Mouse (Mus musculus) spleen, adult 2 months (tissue): ENCODE data around the gene Alx3. TPM values are rescaled to one million over a fixed set of nuclear protein-coding genes. Genes with fewer than 3 reads are reported as not detected.
"Not testable (repeated sequence)": the region's sequence is repeated elsewhere in the genome, so short reads cannot be mapped to it uniquely, and the experiment has no call there.

Source experiments
- DNase-seq, 2 experiments: peaks; one replicate each; pipeline versions ENCODE4 v3.0.0 to v3.0.0-alpha.2; 2012 to 2021; ENCODE audit warnings: low spot score in 2 of 2, low read depth in 1 of 2
- H3K27ac ChIP-seq: fragments of 200-500 bp; 2 replicates; pipeline ENCODE4 v1.5.1; 2012; ENCODE audit warnings: low read length, inconsistent platforms; ENCODE audit not compliant: insufficient read depth
- H3K27me3 ChIP-seq: fragments of 200-500 bp; 2 replicates; pipeline ENCODE4 v1.6.1; 2012; ENCODE audit warnings: mild to moderate bottlenecking, moderate library complexity, low read length, inconsistent platforms; ENCODE audit not compliant: control insufficient read depth, insufficient read depth
- H3K36me3 ChIP-seq: fragments of 200-500 bp; 2 replicates; pipeline ENCODE4 v1.6.1; 2012; ENCODE audit warnings: mild to moderate bottlenecking, low read length, inconsistent platforms; ENCODE audit not compliant: control insufficient read depth, insufficient read depth
- H3K4me1 ChIP-seq: fragments of 200-500 bp; 2 replicates; pipeline ENCODE4 v1.6.1; 2011; ENCODE audit warnings: inconsistent platforms; ENCODE audit not compliant: control insufficient read depth, insufficient read depth, insufficient read length
- H3K4me3 ChIP-seq: fragments of 200-500 bp; 2 replicates; pipeline ENCODE4 v1.5.1; 2011; ENCODE audit warnings: mild to moderate bottlenecking, inconsistent platforms; ENCODE audit not compliant: insufficient read depth, insufficient read length; ENCODE audit errors: extremely low read depth
- CTCF ChIP-seq: fragments of 200-500 bp; IDR thresholded peaks from 2 replicates; pipeline ENCODE4 v1.5.1; 2011; ENCODE audit warnings: mild to moderate bottlenecking, inconsistent platforms; ENCODE audit not compliant: insufficient read depth, insufficient read length, insufficient replicate concordance; ENCODE audit errors: extremely low read depth
- POLR2A ChIP-seq: fragments of 200-500 bp; IDR thresholded peaks from 2 replicates; pipeline ENCODE4 v1.6.1; 2011; ENCODE audit warnings: low read depth, low read length, inconsistent platforms
- WGBS: fragments of 180-500 bp; shearing (Covaris S2); methylation state at CpG from one replicate; pipeline ENCODE4 v1.1.7; 2018; 5-methylcytosine and 5-hydroxymethylcytosine counted together
- polyA plus RNA-seq: library from polyadenylated mRNA; depleted of rRNA; stranded (reverse); fragments of >200 nt; gene quantifications from 2 replicates; pipeline ENCODE4 v1.2.3, GENCODE M21; 2012; rRNA removed

Gene Alx3
- polyA plus RNA-seq, 1 experiment, result not detected

GRCm38 (mm10) chr3:107636236-107636635 lies 41.4 kb downstream of the Alx3 start:
- WGBS, result 71% methylated on average over 3 of the region's 3 CpGs
- DNase-seq, result no peak

GRCm38 (mm10) chr3:107637606-107638172 lies 42.9 kb downstream of the Alx3 start:
- Histone ChIP-seq H3K4me3 (no peak overlapping the region), H3K36me3 (no peaks in the 10 kb centered on the region), H3K27ac (no peak overlapping the region), H3K4me1 (no peaks in the 10 kb centered on the region), H3K27me3 (no peaks in the 10 kb centered on the region; the same call in 1 of the 2 replicates)
- WGBS, result 65% methylated on average over 5 of the region's 5 CpGs
- TF ChIP-seq CTCF (no peak), POLR2A (no peak)
- DNase-seq, result no peak

More at GRCm38 (mm10) chr3:107636236-107636635, 41.4 kb downstream of the Alx3 start:
- Histone ChIP-seq H3K36me3 (no peaks in the 10 kb centered on the region), H3K27me3 (no peaks in the 10 kb centered on the region; the same call in 1 of the 2 replicates), H3K4me3 (no peak overlapping the region), H3K27ac (no peak overlapping the region), H3K4me1 (no peaks in the 10 kb centered on the region)
- TF ChIP-seq POLR2A, result no peak
- no peak for TF ChIP-seq CTCF

GRCm38 (mm10) chr3:107646947-107647346 lies 52.1 kb downstream of the Alx3 start:
- no peak for TF ChIP-seq POLR2A
- no peak for TF ChIP-seq CTCF
- no peaks in the 10 kb centered on the region for H3K36me3 ChIP-seq
- no peak overlapping the region for H3K4me3 ChIP-seq
- DNase-seq, result no peak
- 84% methylated on average over 3 of the region's 3 CpGs for WGBS
- no peak overlapping the region for H3K27ac ChIP-seq
- no peaks in the 10 kb centered on the region for H3K4me1 ChIP-seq
- H3K27me3 ChIP-seq, result no peaks in the 10 kb centered on the region

- not testable (repeated sequence) for DNase-seq, H3K36me3 ChIP-seq, H3K27me3 ChIP-seq, H3K27ac ChIP-seq, H3K4me1 ChIP-seq, H3K4me3 ChIP-seq
- whole genome bisulfite sequencing, result 58% methylated on average over 5 of the region's 5 CpGs
These were observed 55.4 kb downstream of the Alx3 start for GRCm38 (mm10) chr3:107650276-107650675.

- H3K27ac ChIP-seq, result no peak overlapping the region
- TF ChIP-seq CTCF (no peak), POLR2A (no peak)
- 89% methylated on average over 3 of the region's 3 CpGs for WGBS
- no peak for DNase-seq
- H3K36me3 ChIP-seq, result no peaks in the 10 kb centered on the region
- H3K4me1 ChIP-seq, result no peaks in the 10 kb centered on the region
- H3K4me3 ChIP-seq, result no peak overlapping the region
- H3K27me3 ChIP-seq, result no peaks in the 10 kb centered on the region
These were observed 58.1 kb downstream of the Alx3 start for GRCm38 (mm10) chr3:107652968-107653367.

- Histone ChIP-seq H3K27me3 (no peaks in the 10 kb centered on the region), H3K27ac (no peak overlapping the region), H3K4me1 (no peaks in the 10 kb centered on the region), H3K4me3 (no peak overlapping the region), H3K36me3 (no peaks in the 10 kb centered on the region)
- no peak for DNase-seq
- no peak for TF ChIP-seq POLR2A
- TF ChIP-seq CTCF, result no peak
- 82% methylated on average over 3 of the region's 3 CpGs for WGBS
These were observed 60.0 kb downstream of the Alx3 start for GRCm38 (mm10) chr3:107654861-107655260.

Other genes with a start within 250 kb of the Alx3 start
- gene Kcnc4, start 135.5 kb upstream of the Alx3 start, polyA plus RNA-seq, result 0.14 and 0.21 TPM in 2 replicates
- gene Slc6a17, start 77.0 kb upstream of the Alx3 start, polyA plus RNA-seq, result 0.19 and 0.29 TPM in 2 replicates
- not detected in 2 replicates for gene Ubl4b, start 40.0 kb upstream of the Alx3 start, polyA plus RNA-seq
- not detected in 2 replicates for gene Gm10961, start 36.3 kb downstream of the Alx3 start, polyA plus RNA-seq
- 36.0 and 45.6 TPM in 2 replicates for gene Strip1, start 36.7 kb downstream of the Alx3 start, polyA plus RNA-seq
- gene Ahcyl1, start 101.5 kb downstream of the Alx3 start, polyA plus RNA-seq, result 22.7 and 23.9 TPM in 2 replicates
- gene Csf1, start 165.4 kb downstream of the Alx3 start, polyA plus RNA-seq, result 46.3 and 50.4 TPM in 2 replicates